Mouse (Mus musculus) midbrain, embryonic 15.5 days (tissue): Measurements from ENCODE around the gene Hnrnpc. TPM values are rescaled to one million over a fixed set of nuclear protein-coding genes. Genes with fewer than 3 reads are reported as not detected.

ENCODE experiments used
- ATAC-seq: fragments of 200-750 bp; cut with Nextera tagmentation; replicated peaks from 2 replicates; pipeline ENCODE4 v1.8.0; 2017; ENCODE audit warnings: moderate TSS enrichment
- H3K27ac ChIP-seq: fragments of 300-500 bp; sonication (generic); 2 replicates; pipeline ENCODE4 v1.5.1; 2015; ENCODE audit warnings: mild to moderate bottlenecking, inconsistent platforms
- H3K27me3 ChIP-seq: fragments of 300-500 bp; sonication (generic); replicated peaks from 2 replicates; pipeline ENCODE4 v1.6.1; 2015; ENCODE audit warnings: inconsistent platforms
- H3K36me3 ChIP-seq: fragments of 300-500 bp; sonication (generic); replicated peaks from 2 replicates; pipeline ENCODE4 v1.6.1; 2015; ENCODE audit warnings: inconsistent platforms
- H3K4me1 ChIP-seq: fragments of 300-500 bp; sonication (generic); 2 replicates; pipeline ENCODE4 v1.6.1; 2015; ENCODE audit warnings: inconsistent platforms
- H3K4me2 ChIP-seq: fragments of 300-500 bp; sonication (generic); 2 replicates; pipeline ENCODE4 v1.6.1; 2015; ENCODE audit warnings: inconsistent platforms, mild to moderate bottlenecking, moderate library complexity
- H3K4me3 ChIP-seq: fragments of 300-500 bp; sonication (generic); 2 replicates; pipeline ENCODE4 v1.5.1; 2015; ENCODE audit warnings: mild to moderate bottlenecking, inconsistent platforms
- H3K9ac ChIP-seq: fragments of 300-500 bp; sonication (generic); 2 replicates; pipeline ENCODE4 v1.6.1; 2015; ENCODE audit warnings: mild to moderate bottlenecking, inconsistent platforms
- H3K9me3 ChIP-seq: fragments of 300-500 bp; sonication (generic); 2 replicates; pipeline ENCODE4 v1.6.1; 2016; ENCODE audit warnings: inconsistent platforms
- WGBS: fragments of 180-500 bp; shearing (Covaris S2); methylation state at CpG from one replicate; pipeline ENCODE4 v1.1.7; 2015; ENCODE audit warnings: mixed read lengths; 5-methylcytosine and 5-hydroxymethylcytosine counted together
- polyA plus RNA-seq: library from polyadenylated mRNA; unstranded; fragments of >200 nt; fragmentation: Nextera tagmentation; extraction: Ambion mirVana; gene quantifications from 2 replicates; pipeline ENCODE4 v1.2.1, GENCODE M21; 2015

The Hnrnpc gene
- polyA plus RNA-seq, 1 experiment from 2014 or later = 480 TPM

GRCm38 (mm10) chr14:52120169-52120568, 16.3 kb upstream of the Hnrnpc start:
- peak overlapping the region; percentile 56; the same call in 1 of the 2 replicates for H3K4me3 ChIP-seq
- no peaks in the 10 kb centered on the region for H3K9me3 ChIP-seq
- peak overlapping the region; percentile 87; the same call in 1 of the 2 replicates for H3K27ac ChIP-seq
- H3K27me3 ChIP-seq = no peaks in the 10 kb centered on the region
- ATAC-seq = no peak
- H3K36me3 ChIP-seq = no peaks in the 10 kb centered on the region
- 60% methylated on average over 7 of the region's 7 CpGs for WGBS
- H3K4me2 ChIP-seq = peak overlapping the region; percentile 97
- peak overlapping the region; percentile 11; the same call in 1 of the 2 replicates for H3K9ac ChIP-seq
- peaks cover 12% of the 10 kb centered on the region for H3K4me1 ChIP-seq

- Histone ChIP-seq H3K4me1 (peaks cover 12% of the 10 kb centered on the region), H3K9ac (peak overlapping the region; percentile 66), H3K4me2 (peak overlapping the region; percentile 97), H3K27me3 (no peaks in the 10 kb centered on the region), H3K27ac (peak overlapping the region; percentile 87), H3K4me3 (peak overlapping the region; percentile 56), H3K36me3 (no peaks in the 10 kb centered on the region), H3K9me3 (no peaks in the 10 kb centered on the region)
- ATAC-seq = peak; percentile 93
- under 1% methylated on average over 38 of the region's 38 CpGs for WGBS
These were observed 15.2 kb upstream of the Hnrnpc start for GRCm38 (mm10) chr14:52118823-52119608.

GRCm38 (mm10) chr14:52118456-52118822, 14.6 kb upstream of the Hnrnpc start:
- no peaks in the 10 kb centered on the region for H3K9me3 ChIP-seq
- H3K27me3 ChIP-seq = no peaks in the 10 kb centered on the region
- H3K4me1 ChIP-seq = peaks cover 12% of the 10 kb centered on the region
- ATAC-seq = peak; percentile 61
- peak overlapping the region; percentile 97 for H3K4me2 ChIP-seq
- 13% methylated on average over 8 of the region's 8 CpGs for WGBS
- peak overlapping the region; percentile 56 for H3K4me3 ChIP-seq
- H3K27ac ChIP-seq = peak overlapping the region; percentile 87
- H3K9ac ChIP-seq = no peak overlapping the region; the same call in 1 of the 2 replicates
- no peaks in the 10 kb centered on the region for H3K36me3 ChIP-seq

GRCm38 (mm10) chr14:52117241-52117640, 13.4 kb upstream of the Hnrnpc start:
- Histone ChIP-seq H3K4me1 (peaks cover 12% of the 10 kb centered on the region), H3K27ac (no peak overlapping the region), H3K9me3 (no peaks in the 10 kb centered on the region), H3K4me3 (no peak overlapping the region), H3K9ac (no peak overlapping the region), H3K36me3 (no peaks in the 10 kb centered on the region), H3K4me2 (no peak overlapping the region), H3K27me3 (no peaks in the 10 kb centered on the region)
- 93% methylated on average over 5 of the region's 5 CpGs for WGBS
- no peak for ATAC-seq

GRCm38 (mm10) chr14:52114101-52114500, 10.3 kb upstream of the Hnrnpc start:
- WGBS = 70% methylated on average over 1 of the region's 1 CpGs
- no peak overlapping the region for H3K4me2 ChIP-seq
- no peak overlapping the region for H3K9ac ChIP-seq
- no peak overlapping the region for H3K4me3 ChIP-seq
- peaks cover 6% of the 10 kb centered on the region for H3K4me1 ChIP-seq
- no peaks in the 10 kb centered on the region for H3K27me3 ChIP-seq
- H3K36me3 ChIP-seq = no peaks in the 10 kb centered on the region
- H3K9me3 ChIP-seq = no peaks in the 10 kb centered on the region
- H3K27ac ChIP-seq = no peak overlapping the region
- ATAC-seq = no peak

GRCm38 (mm10) chr14:52110346-52110745, 6.5 kb upstream of the Hnrnpc start, which contains the start of gene Rpgrip1:
Gene Rpgrip1, plus strand, starts transcription at chr14:52110704.
- H3K4me3 ChIP-seq = no peak within 1 kb of the TSS
- WGBS = 82% methylated on average over 4 of the region's 4 CpGs

GRCm38 (mm10) chr14:52108025-52108424, 4.2 kb upstream of the Hnrnpc start:
- no peak overlapping the region for H3K4me2 ChIP-seq
- H3K9ac ChIP-seq = no peak overlapping the region
- no peak overlapping the region for H3K4me3 ChIP-seq
- no peaks in the 10 kb centered on the region for H3K36me3 ChIP-seq
- no peak for ATAC-seq
- no peaks in the 10 kb centered on the region for H3K27me3 ChIP-seq
- peaks cover 4% of the 10 kb centered on the region; the same call in 1 of the 2 replicates for H3K4me1 ChIP-seq
- no peaks in the 10 kb centered on the region for H3K9me3 ChIP-seq
- H3K27ac ChIP-seq = no peak overlapping the region
- WGBS = 76% methylated on average over 2 of the region's 2 CpGs

More at GRCm38 (mm10) chr14:52110346-52110745, 6.5 kb upstream of the Hnrnpc start, which contains the start of gene Rpgrip1:
- no peak within 1 kb of the TSS for H3K4me2 ChIP-seq
- ATAC-seq = no peak
- no peak within 1 kb of the TSS for H3K27ac ChIP-seq
- H3K9me3 ChIP-seq = no peaks in the 10 kb centered on the region
- H3K4me1 ChIP-seq = no peaks in the 10 kb centered on the region
- no peak within 1 kb of the TSS for H3K9ac ChIP-seq
- no peaks in the 10 kb centered on the region for H3K36me3 ChIP-seq
- H3K27me3 ChIP-seq = no peaks in the 10 kb centered on the region

GRCm38 (mm10) chr14:52106741-52107140, 2.9 kb upstream of the Hnrnpc start:
- H3K9ac ChIP-seq = no peak overlapping the region
- WGBS = 24% methylated on average over 10 of the region's 10 CpGs
- no peaks in the 10 kb centered on the region for H3K9me3 ChIP-seq
- no peak overlapping the region for H3K4me3 ChIP-seq
- peak overlapping the region; percentile 17 for H3K27ac ChIP-seq
- H3K4me2 ChIP-seq = no peak overlapping the region
- no peak for ATAC-seq
- H3K36me3 ChIP-seq = no peaks in the 10 kb centered on the region
- peaks cover 15% of the 10 kb centered on the region for H3K4me1 ChIP-seq
- no peaks in the 10 kb centered on the region for H3K27me3 ChIP-seq

GRCm38 (mm10) chr14:52105308-52105707, 1.5 kb upstream of the Hnrnpc start:
- no peak overlapping the region for H3K4me2 ChIP-seq
- no peaks in the 10 kb centered on the region for H3K27me3 ChIP-seq
- peaks cover 28% of the 10 kb centered on the region for H3K4me1 ChIP-seq
- H3K36me3 ChIP-seq = no peaks in the 10 kb centered on the region
- WGBS = 92% methylated on average over 2 of the region's 2 CpGs
- H3K9ac ChIP-seq = no peak overlapping the region
- no peak overlapping the region for H3K27ac ChIP-seq
- no peak overlapping the region for H3K4me3 ChIP-seq
- no peaks in the 10 kb centered on the region for H3K9me3 ChIP-seq
- ATAC-seq = no peak

- H3K27me3 ChIP-seq = no peaks in the 10 kb centered on the region
- peak overlapping the region; percentile 59 for H3K4me2 ChIP-seq
- 38% methylated on average over 7 of the region's 7 CpGs for WGBS
- peak overlapping the region; percentile 92 for H3K27ac ChIP-seq
- H3K9ac ChIP-seq = peak overlapping the region; percentile 53
- H3K4me3 ChIP-seq = peak overlapping the region; percentile 42
- no peaks in the 10 kb centered on the region for H3K9me3 ChIP-seq
- peaks cover 33% of the 10 kb centered on the region for H3K4me1 ChIP-seq
- no peak for ATAC-seq
- H3K36me3 ChIP-seq = no peaks in the 10 kb centered on the region
These were observed 953 bp upstream of the Hnrnpc start for GRCm38 (mm10) chr14:52104677-52105285.

- Histone ChIP-seq H3K4me1 (peaks cover 42% of the 10 kb centered on the region), H3K27ac (peak overlapping the region; percentile 96), H3K9me3 (no peaks in the 10 kb centered on the region), H3K36me3 (no peaks in the 10 kb centered on the region), H3K27me3 (no peaks in the 10 kb centered on the region), H3K9ac (peak overlapping the region; percentile 92), H3K4me2 (peak overlapping the region; percentile 71), H3K4me3 (peak overlapping the region; percentile 81)
- 0% methylated on average over 30 of the region's 30 CpGs for WGBS
- ATAC-seq = peak; percentile 60; the same call in 1 of the 2 replicates
These were observed 363 bp downstream of the Hnrnpc start for GRCm38 (mm10) chr14:52103474-52103855.

- peak overlapping the region; percentile 71 for H3K4me2 ChIP-seq
- no peak overlapping the region for H3K27ac ChIP-seq
- H3K4me3 ChIP-seq = 0 out of 2 replicates have a peak overlapping the region, but pooled peaks have one; percentile 81
- no peaks in the 10 kb centered on the region; the same call in 1 of the 2 replicates for H3K36me3 ChIP-seq
- no peak overlapping the region for H3K9ac ChIP-seq
- WGBS = 97% methylated on average over 1 of the region's 1 CpGs
- ATAC-seq = no peak
- H3K9me3 ChIP-seq = no peaks in the 10 kb centered on the region
- H3K27me3 ChIP-seq = no peaks in the 10 kb centered on the region
- H3K4me1 ChIP-seq = peaks cover 42% of the 10 kb centered on the region
These were observed 2.3 kb downstream of the Hnrnpc start for GRCm38 (mm10) chr14:52101285-52102157.
